Mouse (Mus musculus) hindbrain, embryonic 16.5 days (tissue): ENCODE data around the gene Afap1l2. TPM values are rescaled to one million over a fixed set of nuclear protein-coding genes. Genes with fewer than 3 reads are reported as not detected.

Source experiments
- ATAC-seq: fragments of 200-750 bp; cut with Nextera tagmentation; 2 replicates; pipeline ENCODE4 v1.8.0; 2017; ENCODE audit warnings: moderate TSS enrichment, moderate library complexity
- H3K27ac ChIP-seq: fragments of 300-500 bp; sonication (generic); 2 replicates; pipeline ENCODE4 v1.5.1; 2014; ENCODE audit warnings: low read depth, mild to moderate bottlenecking, control low read depth, low read length, moderate library complexity
- H3K27me3 ChIP-seq: fragments of 300-500 bp; sonication (generic); replicated peaks from 2 replicates; pipeline ENCODE4 v1.6.1; 2014; ENCODE audit warnings: low read length; ENCODE audit not compliant: control insufficient read depth, insufficient read depth
- H3K36me3 ChIP-seq: fragments of 300-500 bp; sonication (generic); 2 replicates; pipeline ENCODE4 v1.6.1; 2014; ENCODE audit warnings: mild to moderate bottlenecking, low read length, moderate library complexity, mixed read lengths; ENCODE audit not compliant: control insufficient read depth, insufficient read depth
- H3K4me1 ChIP-seq: fragments of 300-500 bp; sonication (generic); 2 replicates; pipeline ENCODE4 v1.6.1; 2014; ENCODE audit warnings: low read depth, low read length; ENCODE audit not compliant: control insufficient read depth, insufficient read depth
- H3K4me2 ChIP-seq: fragments of 300-500 bp; sonication (generic); 2 replicates; pipeline ENCODE4 v1.6.1; 2014; ENCODE audit warnings: mild to moderate bottlenecking, low read length, control low read depth, moderate library complexity
- H3K4me3 ChIP-seq: fragments of 300-500 bp; sonication (generic); 2 replicates; pipeline ENCODE4 v1.5.1; 2014; ENCODE audit warnings: mild to moderate bottlenecking, low read length, control low read depth, moderate library complexity
- H3K9ac ChIP-seq: fragments of 300-500 bp; sonication (generic); 2 replicates; pipeline ENCODE4 v1.6.1; 2014; ENCODE audit warnings: low read depth, mild to moderate bottlenecking, control low read depth, low read length, moderate library complexity
- H3K9me3 ChIP-seq: fragments of 300-500 bp; sonication (generic); 2 replicates; pipeline ENCODE4 v1.6.1; 2014; ENCODE audit warnings: mild to moderate bottlenecking, low read length, moderate library complexity; ENCODE audit not compliant: control insufficient read depth
- WGBS: fragments of 180-500 bp; shearing (Covaris S2); extraction: QIAGEN DNeasy Blood & Tissue Kit; methylation state at CpG from one replicate; pipeline ENCODE4 v1.1.7; 2014; 5-methylcytosine and 5-hydroxymethylcytosine counted together
- polyA plus RNA-seq: library from polyadenylated mRNA; unstranded; fragments of >200 nt; fragmentation: Nextera tagmentation; extraction: Ambion mirVana; gene quantifications from 2 replicates; pipeline ENCODE4 v1.2.1, GENCODE M21; 2015

The Afap1l2 gene
- 13.9 and 16.4 TPM in 2 replicates for polyA plus RNA-seq

DNA sequence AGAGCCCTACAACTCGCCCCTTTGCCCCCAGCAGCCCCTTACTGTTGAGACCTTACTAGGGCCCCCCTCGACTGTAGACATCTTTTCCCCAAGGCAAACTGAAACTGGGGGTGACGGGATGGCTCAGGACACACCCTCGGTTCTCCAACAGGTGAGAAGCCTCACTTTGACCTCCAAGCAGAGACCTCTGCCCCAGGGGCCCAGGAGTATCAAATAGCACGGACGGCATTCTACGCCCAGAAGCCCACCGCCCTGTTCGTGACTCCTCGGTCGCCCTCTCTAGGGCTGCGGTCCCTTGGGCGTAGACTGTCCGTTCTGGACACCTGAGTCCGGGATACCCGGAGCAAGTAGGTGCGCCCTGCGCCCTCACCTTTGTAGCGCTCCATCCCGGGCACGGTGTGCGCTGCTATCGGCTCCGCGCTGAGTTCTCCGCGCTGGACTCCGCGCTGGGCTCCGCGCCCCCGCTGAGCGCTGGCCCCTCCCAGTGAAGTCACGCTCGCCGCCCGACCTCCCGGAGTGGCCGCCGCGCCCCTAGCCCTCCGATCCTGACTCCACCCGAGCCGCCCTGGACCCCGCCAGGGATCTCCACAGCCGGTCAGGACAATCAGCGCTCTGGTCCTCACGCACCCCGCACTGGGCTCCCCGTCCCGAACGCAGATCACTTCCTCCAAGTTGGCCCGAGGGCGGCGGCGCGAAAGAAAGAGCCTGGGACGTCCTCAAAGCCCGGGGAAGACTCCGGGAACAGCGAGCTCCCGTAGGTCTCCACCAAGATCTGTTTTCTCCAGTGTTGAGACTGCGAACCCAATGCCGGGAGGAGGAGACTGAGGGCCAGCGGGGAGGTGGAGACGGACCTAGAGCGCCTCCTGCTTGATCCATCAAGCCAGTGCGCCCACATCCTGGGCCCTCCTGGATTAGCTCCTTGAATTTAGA is at the start of gene Afap1l2:
Gene Afap1l2, minus strand, starts transcription at position 448 of the 930 bp plus-strand sequence.
- Histone ChIP-seq H3K4me2 (peak within 1 kb of the TSS; percentile 66), H3K4me3 (peak within 1 kb of the TSS; percentile 48), H3K9me3 (no peaks in the 10 kb centered on the region), H3K36me3 (no peaks in the 10 kb centered on the region), H3K9ac (peak within 1 kb of the TSS; percentile 52), H3K4me1 (peaks cover 14% of the 10 kb centered on the region), H3K27ac (peak within 1 kb of the TSS; percentile 49; the same call in 1 of the 2 replicates), H3K27me3 (peaks cover 8% of the 10 kb centered on the region)
- 2% methylated on average over 68 of the region's 68 CpGs for WGBS
- peak; percentile 38 for ATAC-seq

DNA sequence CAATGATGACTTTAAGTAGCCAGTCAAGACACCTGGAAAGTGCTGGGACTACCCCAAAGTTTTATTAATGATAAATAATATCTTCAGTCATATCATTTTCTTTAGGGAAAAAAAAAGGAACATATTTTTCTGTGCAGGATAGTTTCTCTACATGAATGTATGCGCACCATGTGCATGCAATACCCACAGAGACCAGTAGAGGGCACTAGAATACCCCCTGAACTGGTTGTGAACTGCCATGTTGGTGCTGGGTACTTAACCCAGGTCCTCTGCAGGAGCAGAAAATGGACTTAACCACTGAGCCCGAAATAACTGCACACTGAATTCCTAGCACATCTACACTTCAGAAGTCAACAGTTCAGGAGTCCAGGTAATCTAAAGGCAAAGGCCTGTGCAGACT is 49.5 kb upstream of the Afap1l2 start:
- Histone ChIP-seq H3K27ac (no peak overlapping the region), H3K27me3 (no peaks in the 10 kb centered on the region), H3K9ac (no peak overlapping the region), H3K4me1 (no peaks in the 10 kb centered on the region), H3K9me3 (peaks cover 5% of the 10 kb centered on the region; the same call in 1 of the 2 replicates), H3K4me2 (no peak overlapping the region), H3K36me3 (peaks cover 10% of the 10 kb centered on the region), H3K4me3 (no peak overlapping the region)
- no peak for ATAC-seq
- 98% methylated on average over 2 of the region's 2 CpGs for WGBS

DNA sequence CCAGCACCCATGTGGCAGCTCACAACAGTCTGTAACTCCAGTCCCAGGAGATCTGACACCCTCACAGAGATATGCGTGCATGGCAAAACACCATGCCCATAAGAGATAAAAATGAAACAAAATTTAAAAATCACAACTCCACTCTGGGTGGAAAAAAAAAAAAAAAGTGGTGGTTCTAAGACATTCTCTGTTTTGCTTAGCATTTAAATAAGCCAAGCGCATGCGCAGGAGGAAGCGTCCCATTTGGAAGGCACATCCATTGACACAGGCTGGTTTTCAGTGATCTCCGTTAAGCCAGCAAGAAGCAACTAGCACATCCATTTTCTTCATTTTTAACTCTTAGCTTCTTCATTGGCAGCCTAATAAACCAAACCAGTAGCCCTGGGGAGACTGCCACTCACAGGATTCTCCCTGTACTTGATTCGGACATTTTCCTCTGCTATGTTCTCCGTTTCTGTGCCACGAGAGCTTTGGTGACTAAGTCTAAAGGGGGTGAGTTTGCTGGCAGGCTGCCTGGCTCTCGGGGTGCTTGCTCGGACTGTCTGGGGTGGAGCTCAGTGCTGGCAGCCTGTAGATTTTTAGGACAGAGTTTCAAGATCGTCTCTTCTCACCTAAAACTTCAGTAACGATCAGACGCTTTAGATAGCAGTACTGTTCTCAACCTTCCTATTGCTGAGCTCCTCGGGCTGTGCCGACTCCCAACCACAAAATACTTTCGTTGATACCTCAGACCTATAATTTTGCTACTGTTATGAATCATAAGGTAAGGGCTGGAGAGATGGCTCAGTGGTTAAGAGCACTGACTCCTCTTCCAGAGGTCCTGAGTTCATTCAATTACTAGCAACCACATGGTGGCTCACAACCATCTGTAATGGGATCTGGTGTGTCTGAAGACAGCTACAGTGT is 47.4 kb upstream of the Afap1l2 start:
- Histone ChIP-seq H3K4me1 (no peaks in the 10 kb centered on the region), H3K9me3 (peaks cover 5% of the 10 kb centered on the region; the same call in 1 of the 2 replicates), H3K27me3 (no peaks in the 10 kb centered on the region), H3K4me3 (no peak overlapping the region), H3K36me3 (peaks cover 10% of the 10 kb centered on the region), H3K9ac (no peak overlapping the region), H3K4me2 (no peak overlapping the region), H3K27ac (no peak overlapping the region)
- no peak for ATAC-seq
- 80% methylated on average over 16 of the region's 16 CpGs for WGBS

DNA sequence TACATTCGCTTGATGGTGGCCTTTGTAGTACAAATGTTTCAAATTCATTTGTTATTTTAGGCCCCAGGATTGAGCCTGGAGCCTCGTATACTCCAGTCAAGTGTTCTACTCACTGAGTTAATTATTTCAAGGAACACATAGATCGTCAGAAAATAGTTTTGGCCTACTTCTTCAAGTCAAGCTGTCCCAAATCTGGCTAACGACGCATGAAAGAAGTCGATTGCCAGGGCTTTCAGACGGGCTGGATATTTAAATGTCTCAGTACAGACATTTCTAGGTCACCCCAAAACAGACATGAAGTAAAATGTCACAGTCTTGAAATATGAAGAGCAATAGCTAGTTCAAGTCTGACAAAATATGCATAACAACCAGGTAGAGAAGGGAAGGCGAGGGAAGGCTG is 44.9 kb upstream of the Afap1l2 start:
- 69% methylated on average over 8 of the region's 8 CpGs for WGBS

GRCm38 (mm10) chr19:57052016-57052415 is 44.0 kb upstream of the Afap1l2 start:
- Histone ChIP-seq H3K4me2 (no peak overlapping the region), H3K9me3 (no peaks in the 10 kb centered on the region), H3K27ac (no peak overlapping the region), H3K4me1 (peaks cover 6% of the 10 kb centered on the region), H3K27me3 (no peaks in the 10 kb centered on the region), H3K36me3 (no peaks in the 10 kb centered on the region), H3K4me3 (no peak overlapping the region), H3K9ac (no peak overlapping the region)
- ATAC-seq = no peak
- 93% methylated on average over 7 of the region's 7 CpGs for WGBS

More for the DNA sequence above, 44.9 kb upstream of the Afap1l2 start:
- no peak for ATAC-seq
- H3K27me3 ChIP-seq = no peaks in the 10 kb centered on the region
- H3K4me2 ChIP-seq = no peak overlapping the region
- H3K4me1 ChIP-seq = peaks cover 6% of the 10 kb centered on the region
- H3K9ac ChIP-seq = no peak overlapping the region
- no peak overlapping the region for H3K4me3 ChIP-seq
- peaks cover 4% of the 10 kb centered on the region; the same call in 1 of the 2 replicates for H3K9me3 ChIP-seq
- H3K36me3 ChIP-seq = peaks cover 5% of the 10 kb centered on the region
- no peak overlapping the region for H3K27ac ChIP-seq

DNA sequence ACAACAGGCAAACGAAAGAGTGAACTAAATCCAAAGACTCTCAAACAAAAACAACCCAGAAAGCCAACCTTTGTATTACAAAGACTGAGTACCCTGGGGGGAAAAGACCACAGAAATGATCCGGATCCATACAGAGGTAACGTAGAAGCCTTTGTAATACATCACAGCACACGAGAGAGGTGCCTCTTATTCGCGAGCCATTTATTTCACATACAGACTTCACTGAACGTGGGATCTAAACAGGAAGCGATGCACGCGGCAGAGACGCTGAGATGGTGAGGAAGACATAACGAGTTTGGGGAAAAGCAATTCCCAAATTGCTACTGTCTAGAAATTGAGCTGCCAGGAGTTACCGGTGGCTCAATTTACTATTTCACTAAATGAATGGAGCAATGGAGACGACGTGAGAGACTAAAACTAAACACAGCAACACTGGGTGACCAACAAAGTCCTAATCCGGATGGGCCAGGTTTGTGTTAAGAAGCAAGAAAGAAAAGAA is 41.6 kb upstream of the Afap1l2 start:
- Histone ChIP-seq H3K9ac (no peak overlapping the region), H3K4me2 (no peak overlapping the region), H3K27me3 (no peaks in the 10 kb centered on the region), H3K27ac (no peak overlapping the region), H3K36me3 (no peaks in the 10 kb centered on the region), H3K9me3 (no peaks in the 10 kb centered on the region), H3K4me3 (no peak overlapping the region), H3K4me1 (peaks cover 6% of the 10 kb centered on the region)
- peak; percentile 48; the same call in 1 of the 2 replicates for ATAC-seq
- WGBS = 37% methylated on average over 16 of the region's 16 CpGs

DNA sequence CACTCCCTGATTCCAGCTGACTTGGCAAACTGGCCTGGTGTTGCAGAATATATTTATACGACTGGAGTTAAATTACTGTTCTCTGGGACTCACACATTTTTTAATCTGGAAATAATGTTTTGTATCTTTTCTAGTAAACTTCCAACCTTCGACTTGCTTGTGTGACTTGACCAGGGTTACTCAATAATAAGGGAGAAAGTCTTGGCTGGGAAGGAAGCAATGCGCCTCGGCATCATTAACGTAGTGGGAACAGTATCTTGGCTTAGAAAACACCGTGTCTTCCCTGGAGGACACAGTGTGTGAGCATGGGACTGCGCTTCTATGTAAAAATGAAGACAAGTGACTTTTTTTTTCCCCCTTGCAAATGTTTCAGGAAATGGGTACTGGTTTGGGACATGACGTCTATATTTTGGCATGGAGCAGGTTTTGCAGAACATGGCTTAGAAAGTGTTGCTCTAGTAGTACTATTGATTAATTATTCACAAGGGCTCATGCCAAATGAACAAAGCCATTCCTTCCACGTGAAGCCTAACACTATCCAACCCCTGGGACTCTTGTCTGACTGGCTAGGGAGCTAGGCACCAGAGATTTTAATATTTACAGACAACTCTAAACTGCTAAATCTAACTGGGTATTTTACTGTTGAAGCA is 39.8 kb upstream of the Afap1l2 start:
- H3K4me2 ChIP-seq = no peak overlapping the region
- peaks cover 6% of the 10 kb centered on the region for H3K4me1 ChIP-seq
- no peak for ATAC-seq
- H3K4me3 ChIP-seq = no peak overlapping the region
- peaks cover under 1% of the 10 kb centered on the region for H3K36me3 ChIP-seq
- no peaks in the 10 kb centered on the region for H3K27me3 ChIP-seq
- H3K27ac ChIP-seq = no peak overlapping the region
- WGBS = 68% methylated on average over 9 of the region's 9 CpGs
- no peak overlapping the region for H3K9ac ChIP-seq
- no peaks in the 10 kb centered on the region for H3K9me3 ChIP-seq

DNA sequence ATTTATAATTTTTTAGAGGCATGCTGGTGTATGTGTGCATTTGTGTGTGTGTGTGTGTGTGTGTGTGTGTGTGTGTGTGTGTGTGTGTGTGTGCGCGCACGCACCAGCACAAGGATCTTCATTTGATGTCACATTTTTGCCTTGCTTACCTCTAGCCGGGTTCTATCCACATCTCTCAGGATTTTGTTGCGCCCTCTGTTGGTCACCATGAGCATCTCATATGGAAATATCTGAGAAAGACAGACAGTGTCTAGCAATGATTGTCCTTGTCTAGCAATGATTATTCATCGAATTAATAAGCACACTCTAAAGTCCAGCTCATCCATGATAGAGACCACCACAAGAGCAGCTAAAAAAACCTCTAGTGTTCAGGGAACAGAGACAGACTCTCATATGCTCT is 31.2 kb upstream of the Afap1l2 start:
- WGBS = 70% methylated on average over 6 of the region's 6 CpGs
- Histone ChIP-seq H3K4me2 (no peak overlapping the region), H3K4me1 (no peaks in the 10 kb centered on the region), H3K27ac (no peak overlapping the region), H3K9me3 (no peaks in the 10 kb centered on the region), H3K27me3 (no peaks in the 10 kb centered on the region), H3K9ac (no peak overlapping the region), H3K4me3 (no peak overlapping the region), H3K36me3 (peaks cover 14% of the 10 kb centered on the region)
- ATAC-seq = no peak
